Mouse (Mus musculus) megakaryocyte, adult 5-6 weeks (primary cell): ENCODE data around the gene Zscan18. TPM values are rescaled to one million over a fixed set of nuclear protein-coding genes. Genes with fewer than 3 reads are reported as not detected.

Experiments
- total RNA-seq, 2 experiments: library from RNA; stranded (forward) in 1 of 2; stranded (reverse) in 1 of 2; fragments of 153-499, 151-499 nt in 1 of 2; fragments of 221-1000, 200-1000 nt in 1 of 2; gene quantifications; 2 replicates each; pipeline versions ENCODE4 v1.2.3 to v1.2.4; 2015 to 2017

Zscan18 gene
- total RNA-seq, 2 experiments from 2014 or later, result 0.04 to 0.27 TPM

Other genes with a start within 250 kb of the Zscan18 start
- 0.04 TPM in 1 of 2 replicates, not detected in the other for gene Vmn2r53, start 194.8 kb downstream of the Zscan18 start, total RNA-seq (2015)
- not detected in 2 replicates for gene Vmn2r53, start 194.8 kb downstream of the Zscan18 start, total RNA-seq (2017)
- not detected in 2 replicates for gene Vmn2r54, start 163.3 kb downstream of the Zscan18 start, total RNA-seq (2015)
- not detected in 2 replicates for gene Vmn2r54, start 163.3 kb downstream of the Zscan18 start, total RNA-seq (2017)
- not detected in 2 replicates for gene Vmn2r55, start 118.6 kb downstream of the Zscan18 start, total RNA-seq (2015)
- not detected in 2 replicates for gene Vmn2r55, start 118.6 kb downstream of the Zscan18 start, total RNA-seq (2017)
- gene Vmn2r56, start 68.6 kb downstream of the Zscan18 start, total RNA-seq (2015), result not detected in 2 replicates
- not detected in 2 replicates for gene Vmn2r56, start 68.6 kb downstream of the Zscan18 start, total RNA-seq (2017)
- 5.8 and 6.5 TPM in 2 replicates for gene Zfp329, start 15.2 kb upstream of the Zscan18 start, total RNA-seq (2015)
- 8.6 and 9.3 TPM in 2 replicates for gene Zfp329, start 15.2 kb upstream of the Zscan18 start, total RNA-seq (2017)
- gene Zfp110, start 31.1 kb upstream of the Zscan18 start, total RNA-seq (2015), result 24.6 and 25.9 TPM in 2 replicates
- gene Zfp110, start 31.1 kb upstream of the Zscan18 start, total RNA-seq (2017), result 33.6 and 38.8 TPM in 2 replicates
- 3.5 and 4.8 TPM in 2 replicates for gene Zfp128, start 77.5 kb upstream of the Zscan18 start, total RNA-seq (2015)
- 3.6 and 5.2 TPM in 2 replicates for gene Zfp128, start 77.5 kb upstream of the Zscan18 start, total RNA-seq (2017)
- 6.6 and 7.5 TPM in 2 replicates for gene Zscan22, start 94.2 kb upstream of the Zscan18 start, total RNA-seq (2015)
- gene Zscan22, start 94.2 kb upstream of the Zscan18 start, total RNA-seq (2017), result 3.1 and 3.3 TPM in 2 replicates
- 1,879 and 1,910 TPM in 2 replicates for gene Rps5, start 118.7 kb upstream of the Zscan18 start, total RNA-seq (2015)
- gene Rps5, start 118.7 kb upstream of the Zscan18 start, total RNA-seq (2017), result 1,118 and 1,375 TPM in 2 replicates
- gene Rnf225, start 123.8 kb upstream of the Zscan18 start, total RNA-seq (2015), result 0.07 and 0.14 TPM in 2 replicates
- gene Rnf225, start 123.8 kb upstream of the Zscan18 start, total RNA-seq (2017), result 0.04 and 0.15 TPM in 2 replicates
- 2.3 and 2.4 TPM in 2 replicates for gene Zfp324, start 162.2 kb upstream of the Zscan18 start, total RNA-seq (2015)
- 4.7 and 5.1 TPM in 2 replicates for gene Zfp324, start 162.2 kb upstream of the Zscan18 start, total RNA-seq (2017)
- 1.7 and 1.8 TPM in 2 replicates for gene Zfp446, start 174.2 kb upstream of the Zscan18 start, total RNA-seq (2015)
- 0.92 and 2.2 TPM in 2 replicates for gene Zfp446, start 174.2 kb upstream of the Zscan18 start, total RNA-seq (2017)
- gene Slc27a5, start 194.6 kb upstream of the Zscan18 start, total RNA-seq (2015), result not detected in 2 replicates
- gene Slc27a5, start 194.6 kb upstream of the Zscan18 start, total RNA-seq (2017), result not detected in 2 replicates
- gene Trim28, start 195.5 kb upstream of the Zscan18 start, total RNA-seq (2015), result 137 and 186 TPM in 2 replicates
- 207 and 222 TPM in 2 replicates for gene Trim28, start 195.5 kb upstream of the Zscan18 start, total RNA-seq (2017)
- 7.4 and 11.0 TPM in 2 replicates for gene Zbtb45, start 206.4 kb upstream of the Zscan18 start, total RNA-seq (2015)
- 6.6 and 9.5 TPM in 2 replicates for gene Zbtb45, start 206.4 kb upstream of the Zscan18 start, total RNA-seq (2017)
- gene Chmp2a, start 231.2 kb upstream of the Zscan18 start, total RNA-seq (2015), result 239 and 269 TPM in 2 replicates
- 272 and 348 TPM in 2 replicates for gene Chmp2a, start 231.2 kb upstream of the Zscan18 start, total RNA-seq (2017)
- gene Ube2m, start 234.6 kb upstream of the Zscan18 start, total RNA-seq (2015), result 92.1 and 97.9 TPM in 2 replicates
- gene Ube2m, start 234.6 kb upstream of the Zscan18 start, total RNA-seq (2017), result 86.1 and 101 TPM in 2 replicates